Mouse (Mus musculus): ENCODE measurements around the gene Methig1. TPM values are rescaled to one million over a fixed set of nuclear protein-coding genes. Genes with fewer than 3 reads are reported as not detected.
"Not testable (repeated sequence)": the region's sequence is repeated elsewhere in the genome, so short reads cannot be mapped to it uniquely, and the experiment has no call there.

Gene Methig1
- polyA plus RNA-seq, 1 experiment: not detected

DNA sequence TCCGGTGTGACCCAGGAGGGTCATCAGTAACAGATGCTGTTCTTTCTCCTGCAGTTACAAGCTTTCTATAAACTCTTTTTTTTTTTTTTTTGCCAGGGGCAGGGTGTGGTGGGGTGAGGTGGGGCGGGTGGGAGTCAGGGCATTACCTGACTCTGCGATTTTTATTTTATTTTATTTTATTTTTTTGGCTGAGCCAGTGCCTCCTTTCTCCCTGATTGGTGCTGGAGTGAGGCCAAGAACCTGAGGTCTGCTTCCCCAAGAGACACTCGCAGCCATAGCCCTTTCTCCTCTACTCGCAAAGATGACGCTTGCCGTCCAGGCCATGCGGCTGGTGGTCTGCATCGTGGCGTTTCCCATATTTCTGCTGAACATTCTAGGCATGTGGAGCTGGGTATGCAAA is 18.3 kb upstream of the Methig1 start, which contains the start of gene Mettl7a3:
TSS of gene Mettl7a3 (plus strand) at position 301 of the 400 bp plus-strand sequence.
- DNase-seq (ENCODE audit: low read depth, low spot score): no peak
- 53% methylated on average over 10 of the region's 10 CpGs for WGBS

DNA sequence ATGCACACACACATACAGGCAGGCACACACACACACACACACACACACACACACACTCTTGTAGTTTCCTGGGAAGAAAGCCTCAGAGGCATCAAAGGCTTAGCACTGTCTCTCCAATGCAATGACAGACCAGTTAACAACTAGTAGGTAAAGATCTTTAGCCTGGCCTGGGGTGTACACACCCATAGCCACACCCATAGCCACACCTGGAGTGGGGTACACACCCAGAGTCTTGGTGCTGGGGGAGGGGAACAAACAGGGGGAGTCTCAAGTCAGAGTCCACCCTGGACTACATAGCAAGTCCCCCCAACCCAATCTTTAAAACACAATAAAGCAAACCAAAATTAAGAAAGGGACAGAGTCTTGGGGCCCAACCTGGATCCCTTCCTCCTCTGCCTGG is 15.6 kb upstream of the Methig1 start:
- DNase-seq (ENCODE audit: low read depth, low spot score): not testable (repeated sequence)

DNA sequence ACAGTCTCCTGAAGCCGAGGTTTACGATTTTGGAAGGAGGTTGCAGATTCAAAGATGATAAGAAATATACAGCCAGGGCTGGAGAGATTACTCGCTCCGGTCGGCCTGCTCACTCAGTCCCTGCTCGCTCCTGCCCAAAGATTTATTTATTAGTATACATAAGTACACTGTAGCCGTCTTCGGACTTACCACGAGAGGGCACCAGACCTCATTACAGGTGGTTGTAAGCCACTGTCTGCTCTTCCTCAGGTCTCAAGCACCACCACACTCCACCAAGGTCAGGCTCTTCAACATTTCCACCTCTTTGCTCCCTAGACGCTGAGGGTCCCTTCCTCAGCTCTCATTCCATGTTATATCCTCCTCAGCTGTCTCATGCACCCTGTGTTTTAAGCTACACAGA is 15.1 kb upstream of the Methig1 start:
- DNase-seq (ENCODE audit: low read depth, low spot score): not testable (repeated sequence)
- 3% methylated on average over 10 of the region's 10 CpGs for WGBS

DNA sequence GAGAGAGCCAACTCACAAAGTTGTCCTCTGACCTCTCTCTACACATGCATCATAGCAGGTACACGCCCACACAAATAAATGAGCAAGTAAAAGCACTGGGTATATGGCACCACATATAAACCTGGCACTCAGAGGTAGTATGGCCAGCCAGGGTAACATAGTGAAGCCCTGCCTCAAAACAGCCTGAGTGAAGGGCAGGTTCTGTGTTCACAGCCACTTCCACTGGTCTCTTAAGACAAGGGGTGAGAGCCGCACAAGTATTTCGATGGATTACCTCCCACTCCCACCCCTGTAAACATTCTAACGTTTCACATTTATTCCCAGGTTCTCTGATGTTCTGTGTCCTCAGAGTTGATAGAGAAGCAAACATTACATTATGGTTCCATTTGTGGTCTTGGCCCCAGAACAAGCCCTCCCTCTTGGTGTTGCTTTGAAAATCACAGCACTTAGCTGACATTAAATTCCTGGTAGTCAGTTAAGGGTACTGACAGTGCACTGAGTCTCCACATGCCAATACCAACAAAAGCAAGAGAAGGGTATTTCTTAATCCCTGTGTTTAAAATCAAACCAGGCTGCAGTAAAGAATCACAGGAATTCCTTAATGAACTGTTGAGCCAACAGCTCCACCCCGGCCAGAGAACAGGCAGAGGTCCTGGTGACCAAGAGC is 11.5 kb upstream of the Methig1 start:
- WGBS: 37% methylated on average over 5 of the region's 5 CpGs
- not testable (repeated sequence) for DNase-seq (ENCODE audit: low read depth, low spot score)

DNA sequence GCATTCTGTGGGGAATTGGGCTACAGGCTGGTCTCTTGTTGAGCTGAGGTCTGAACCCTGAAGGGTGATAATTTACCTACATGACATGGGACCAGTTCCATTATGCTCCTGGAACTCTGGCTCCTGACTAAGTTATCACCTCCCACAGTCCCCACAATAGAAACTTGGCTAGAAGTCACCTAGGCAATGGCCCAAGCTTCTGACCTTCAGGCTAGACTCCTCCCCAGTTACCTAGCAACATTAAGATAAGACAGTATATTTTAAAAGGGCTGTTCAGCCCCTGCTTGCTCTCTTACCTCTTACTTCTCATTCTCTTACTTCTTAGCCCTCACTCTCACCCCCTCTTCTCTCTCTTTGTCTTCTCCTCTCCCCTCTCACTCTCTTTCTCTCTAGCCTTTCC is 7.5 kb upstream of the Methig1 start:
- DNase-seq (ENCODE audit: low read depth, low spot score): no peak

DNA sequence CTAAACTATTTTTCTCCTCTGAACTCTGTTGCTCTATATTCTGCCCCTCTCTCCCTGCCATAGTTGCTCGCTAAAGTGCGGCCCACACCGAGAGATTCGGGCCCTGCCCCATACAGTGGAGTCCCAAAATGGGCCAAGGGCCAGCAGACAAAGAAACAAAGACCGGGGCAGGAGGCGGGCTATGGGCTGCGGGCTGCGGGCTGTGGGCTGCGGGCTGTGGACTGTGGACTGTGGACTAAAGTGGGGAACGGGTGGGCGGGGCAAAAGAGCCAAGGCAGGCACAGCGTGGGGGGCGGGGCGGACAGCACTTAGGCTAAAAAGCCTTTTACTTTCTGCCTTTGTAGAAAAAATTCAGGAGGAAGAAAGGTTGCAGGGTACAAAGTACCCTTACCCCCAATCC is 6.2 kb upstream of the Methig1 start:
- no peak for DNase-seq (ENCODE audit: low read depth, low spot score)
- 51% methylated on average over 14 of the region's 14 CpGs for WGBS

DNA sequence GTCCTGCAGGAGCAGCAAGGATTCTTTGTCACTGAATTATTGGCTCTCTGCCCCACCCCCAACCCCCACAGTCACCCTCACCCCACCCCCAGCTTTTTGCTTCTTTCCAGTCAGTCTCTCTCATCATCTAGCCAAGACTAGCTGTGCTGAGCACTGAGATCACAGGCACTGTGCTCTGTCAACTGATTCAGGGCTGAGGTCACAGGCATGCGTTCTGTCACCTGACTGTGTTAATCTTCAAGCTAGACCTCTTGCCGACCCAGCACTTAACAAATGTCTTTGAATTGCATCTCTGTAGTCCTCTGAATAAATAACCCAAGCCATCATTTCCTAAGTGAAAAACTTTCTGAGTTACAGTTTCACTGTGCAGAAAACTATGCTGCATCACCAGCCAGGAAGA is 3.5 kb upstream of the Methig1 start:
- DNase-seq (ENCODE audit: low read depth, low spot score): no peak
- 27% methylated on average over 2 of the region's 2 CpGs for WGBS

DNA sequence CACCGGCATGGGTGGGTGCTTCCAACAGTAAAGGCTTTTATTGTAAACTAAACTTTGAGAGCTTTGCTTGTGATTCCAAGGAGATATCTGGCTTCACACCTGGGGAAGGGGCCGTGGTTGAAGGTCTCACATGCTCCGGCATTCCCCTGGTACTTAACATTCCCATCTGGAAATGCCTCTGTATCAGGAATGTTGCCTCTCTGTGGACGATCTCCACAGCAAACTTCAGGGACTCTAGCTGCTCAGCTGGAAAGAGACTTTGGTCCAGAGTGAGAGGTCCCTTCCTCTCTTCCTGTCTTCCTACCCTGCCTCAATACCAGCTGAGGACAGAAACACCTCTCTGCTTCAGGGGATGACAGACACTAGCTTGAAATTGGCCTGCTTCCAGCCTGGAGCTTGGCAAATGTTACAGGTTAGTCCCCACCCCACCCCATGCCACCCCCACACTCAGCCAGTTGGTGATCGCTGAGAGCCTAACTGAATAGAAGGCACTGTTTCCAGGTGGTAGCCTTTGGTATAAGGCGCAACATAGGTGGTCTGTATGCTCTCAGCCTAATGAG is 1.4 kb upstream of the Methig1 start:
- WGBS: 54% methylated on average over 6 of the region's 6 CpGs

DNA sequence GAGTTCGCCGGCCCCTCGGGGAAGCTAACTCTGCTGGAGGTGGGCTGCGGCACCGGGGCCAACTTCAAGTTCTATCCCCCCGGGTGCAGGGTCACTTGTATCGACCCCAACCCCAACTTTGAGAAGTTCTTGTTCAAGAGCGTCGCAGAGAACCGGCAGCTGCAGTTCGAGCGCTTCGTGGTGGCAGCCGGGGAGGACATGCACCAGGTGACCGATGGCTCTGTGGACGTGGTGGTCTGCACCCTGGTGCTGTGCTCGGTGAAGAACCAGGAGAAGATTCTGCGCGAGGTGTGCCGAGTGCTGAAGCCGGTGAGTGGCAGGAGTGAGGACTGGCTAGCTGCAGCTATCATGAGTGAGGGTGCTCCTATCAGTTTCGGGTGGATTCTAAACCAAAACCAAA is 450 bp downstream of the Methig1 start:
- WGBS: 94% methylated on average over 22 of the region's 22 CpGs

More for the DNA sequence above, 1.4 kb upstream of the Methig1 start:
- DNase-seq (ENCODE audit: low read depth, low spot score): no peak

DNA sequence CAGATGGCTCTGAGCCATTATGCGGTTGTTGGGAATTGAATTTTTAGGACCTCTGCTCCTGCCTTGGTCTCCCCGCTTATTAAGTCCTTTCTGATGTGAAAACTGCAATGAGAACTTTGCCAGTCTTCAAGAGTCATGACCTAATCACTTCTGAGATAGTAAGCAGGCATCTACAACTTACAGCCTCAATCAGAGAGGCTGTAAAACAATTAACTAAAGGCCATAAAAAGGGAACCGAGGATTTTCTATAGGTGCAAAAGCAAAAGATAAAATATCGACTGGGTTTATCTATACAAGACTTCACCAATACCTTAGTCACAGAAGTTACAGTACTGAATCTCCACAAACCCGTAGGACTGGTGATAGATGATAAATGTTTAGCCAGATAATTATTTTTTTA is 2.9 kb downstream of the Methig1 start:
- DNase-seq (ENCODE audit: low read depth, low spot score): no peak
- WGBS: 27% methylated on average over 5 of the region's 5 CpGs

More for the DNA sequence above, 450 bp downstream of the Methig1 start:
- not testable (repeated sequence) for DNase-seq (ENCODE audit: low read depth, low spot score)

DNA sequence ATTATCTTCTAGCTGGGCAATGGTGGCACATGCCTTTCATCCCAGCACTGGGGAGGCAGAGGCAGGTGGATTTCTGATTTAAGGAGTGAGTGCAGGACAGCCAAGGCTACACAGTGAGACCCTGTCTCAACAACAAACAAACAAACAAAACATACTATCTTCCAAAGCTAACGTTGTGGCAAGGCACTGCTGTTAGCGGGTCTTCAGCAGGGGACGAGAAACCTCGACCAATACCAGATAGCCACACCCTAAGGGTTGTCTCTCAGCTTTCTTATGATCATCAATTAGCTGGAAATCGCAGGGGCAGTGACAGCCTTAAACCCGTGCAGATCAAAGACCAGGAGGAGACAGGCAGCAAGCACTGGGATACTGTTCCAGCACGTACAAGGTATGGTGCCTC is 11.3 kb downstream of the Methig1 start, which contains the start of gene Higd1c:
TSS of gene Higd1c (plus strand) at position 301 of the 400 bp plus-strand sequence.
- 85% methylated on average over 7 of the region's 7 CpGs for WGBS
- DNase-seq (ENCODE audit: low read depth, low spot score): no peak

DNA sequence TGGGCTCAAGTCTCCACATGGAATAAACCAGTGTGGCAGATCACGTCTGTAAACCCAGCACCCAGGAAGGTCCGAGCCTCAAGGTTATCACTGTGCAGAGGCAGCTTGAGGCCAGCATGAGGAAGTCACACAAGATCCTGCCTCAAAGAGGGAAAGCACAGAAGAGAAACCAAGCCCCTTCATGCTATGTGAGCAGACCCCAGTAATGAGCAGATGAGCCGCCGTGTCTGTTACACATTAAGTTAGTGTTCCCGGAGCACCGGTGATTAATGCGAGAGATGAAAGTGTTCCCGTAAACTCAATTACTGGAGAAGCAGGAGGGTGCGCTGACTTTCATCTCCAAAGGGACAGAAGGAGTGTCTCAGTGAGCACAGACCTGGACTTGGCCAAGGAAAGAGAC is 13.0 kb downstream of the Methig1 start:
- 60% methylated on average over 9 of the region's 9 CpGs for WGBS

DNA sequence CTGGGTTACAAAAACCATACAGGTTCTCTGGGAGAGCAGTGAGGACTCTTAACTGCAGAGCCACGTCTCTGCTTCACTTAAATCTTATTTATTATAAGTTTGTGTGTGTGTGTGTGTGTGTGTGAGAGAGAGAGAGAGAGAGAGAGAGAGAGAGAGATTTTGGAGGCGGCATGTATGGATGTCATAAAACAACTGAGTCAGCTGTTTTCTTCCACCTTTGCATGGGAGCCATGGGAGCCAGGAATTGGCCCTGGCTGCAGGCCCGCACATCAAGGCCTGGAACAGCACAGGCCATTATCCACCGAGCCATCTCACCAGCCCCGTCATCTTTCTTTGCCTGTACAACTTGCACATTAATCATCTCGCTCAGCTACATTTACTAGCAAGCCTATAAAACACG is 14.2 kb downstream of the Methig1 start:
- no peak for DNase-seq (ENCODE audit: low read depth, low spot score)
- 42% methylated on average over 7 of the region's 7 CpGs for whole genome bisulfite sequencing

More for the DNA sequence above, 13.0 kb downstream of the Methig1 start:
- not testable (repeated sequence) for DNase-seq (ENCODE audit: low read depth, low spot score)

DNA sequence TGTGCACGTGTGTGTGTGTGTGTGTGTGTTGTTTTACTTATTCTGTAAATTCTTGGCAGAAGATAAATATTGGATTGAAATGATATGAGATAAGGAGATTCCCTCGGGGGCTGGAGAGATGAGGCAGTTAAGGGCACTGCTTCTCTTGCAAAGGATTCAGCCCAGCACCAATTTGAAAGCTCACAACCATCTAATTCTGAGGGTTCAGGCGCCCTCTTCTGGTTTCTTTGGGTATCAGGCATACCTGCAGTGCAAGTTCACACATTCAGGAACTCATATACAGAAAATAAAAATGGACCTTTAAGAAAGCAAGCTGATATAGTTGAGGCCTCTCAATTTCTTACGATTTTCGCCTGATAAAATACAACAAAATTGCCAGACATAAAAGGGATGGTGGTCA is 22.1 kb downstream of the Methig1 start:
- DNase-seq (ENCODE audit: low read depth, low spot score): no peak
- WGBS: 44% methylated on average over 5 of the region's 5 CpGs

DNA sequence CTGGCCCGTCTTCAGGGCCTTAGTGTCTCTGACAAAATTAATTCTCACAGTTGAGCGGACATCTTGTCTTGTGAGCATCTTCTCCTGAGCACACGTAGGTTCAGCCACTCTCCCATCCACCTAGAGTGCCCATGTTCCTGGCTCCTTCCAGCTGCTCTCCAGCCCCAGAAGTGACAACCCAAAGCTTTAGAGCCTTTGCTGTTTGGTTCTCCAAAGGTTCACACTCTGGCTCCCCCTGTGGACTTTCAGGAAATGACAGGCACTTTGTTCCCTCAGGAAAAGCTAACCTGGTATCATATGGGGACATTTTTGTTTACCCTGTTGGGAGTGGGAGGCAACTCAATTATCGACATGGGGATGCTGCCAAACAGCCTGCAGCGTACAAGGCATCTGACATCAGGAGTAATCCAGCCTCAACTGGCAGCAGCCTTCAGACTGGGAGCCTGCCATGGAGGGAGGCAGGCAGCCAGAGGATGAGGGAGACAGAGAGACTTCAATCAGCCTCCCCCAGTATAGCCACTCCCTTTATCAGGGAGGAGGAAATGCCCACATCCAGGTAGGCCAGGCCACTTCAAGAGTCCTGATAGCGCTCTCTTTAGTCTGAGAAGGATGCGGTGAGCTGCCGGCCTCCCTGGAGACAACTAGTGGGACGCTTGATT is 25.0 kb downstream of the Methig1 start:
- 33% methylated on average over 4 of the region's 9 CpGs for WGBS
- not testable (repeated sequence) for DNase-seq (ENCODE audit: low read depth, low spot score)

DNA sequence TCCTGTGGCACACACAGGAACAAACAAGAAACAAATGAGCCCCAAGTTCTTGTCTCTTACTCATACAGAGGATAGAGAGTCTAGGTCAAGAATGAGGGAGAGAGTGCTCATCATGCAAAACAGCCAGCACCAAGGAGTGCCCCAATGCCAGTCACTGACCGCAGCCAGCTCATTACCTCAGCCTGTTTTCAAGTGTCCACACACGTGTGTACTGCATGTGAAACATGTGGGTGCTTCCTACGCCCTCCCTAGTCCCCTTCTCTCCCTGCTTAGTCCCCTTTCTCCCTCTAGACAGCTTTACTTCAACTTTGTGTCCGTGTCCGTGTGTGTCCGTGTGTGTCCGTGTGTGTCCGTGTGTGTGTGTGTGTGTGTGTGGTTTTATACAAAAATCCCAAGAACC is 26.7 kb downstream of the Methig1 start:
- no peak for DNase-seq (ENCODE audit: low read depth, low spot score)
- 32% methylated on average over 8 of the region's 8 CpGs for WGBS

DNA sequence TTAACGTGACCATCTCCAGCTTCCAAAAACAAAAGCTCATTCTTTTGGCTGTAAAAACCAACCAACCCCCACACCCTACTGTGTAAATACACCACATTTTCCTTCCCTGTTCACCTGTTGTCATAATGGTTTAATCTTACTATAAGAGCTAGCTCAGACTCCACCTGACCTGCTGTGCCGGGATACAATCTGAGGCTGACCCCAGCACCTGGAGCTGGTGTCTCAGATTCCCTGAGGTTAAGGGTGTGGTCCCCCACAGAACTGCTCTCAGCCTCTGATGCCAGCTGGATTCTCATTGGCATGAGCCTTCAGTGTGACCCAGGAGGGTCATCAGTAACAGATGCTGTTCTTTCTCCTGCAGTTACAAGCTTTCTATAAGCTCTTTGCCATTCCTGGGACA is 27.2 kb downstream of the Methig1 start:
- WGBS: 19% methylated on average over 2 of the region's 2 CpGs
- DNase-seq (ENCODE audit: low read depth, low spot score): no peak

DNA sequence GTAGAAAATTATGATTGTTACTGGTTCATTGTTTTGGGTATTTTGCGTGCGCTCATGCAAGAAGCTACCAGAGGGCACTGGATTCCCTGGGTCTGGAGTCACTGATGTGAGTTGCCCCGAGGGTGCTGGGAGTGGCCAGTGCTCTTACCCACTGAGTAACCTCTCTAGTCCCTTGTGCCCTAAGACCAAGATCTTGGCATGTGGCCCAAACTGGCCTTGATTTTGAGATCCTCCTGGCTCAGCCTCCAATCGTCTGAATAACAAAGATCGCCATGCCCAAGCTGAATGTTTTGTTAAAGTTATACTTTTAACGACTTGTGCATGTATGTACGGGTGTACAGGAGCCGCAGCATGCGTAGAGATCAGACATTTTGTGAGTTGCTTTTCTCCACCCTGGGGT is 32.8 kb downstream of the Methig1 start:
- no peak for DNase-seq (ENCODE audit: low read depth, low spot score)
- WGBS: 91% methylated on average over 9 of the region's 9 CpGs

DNA sequence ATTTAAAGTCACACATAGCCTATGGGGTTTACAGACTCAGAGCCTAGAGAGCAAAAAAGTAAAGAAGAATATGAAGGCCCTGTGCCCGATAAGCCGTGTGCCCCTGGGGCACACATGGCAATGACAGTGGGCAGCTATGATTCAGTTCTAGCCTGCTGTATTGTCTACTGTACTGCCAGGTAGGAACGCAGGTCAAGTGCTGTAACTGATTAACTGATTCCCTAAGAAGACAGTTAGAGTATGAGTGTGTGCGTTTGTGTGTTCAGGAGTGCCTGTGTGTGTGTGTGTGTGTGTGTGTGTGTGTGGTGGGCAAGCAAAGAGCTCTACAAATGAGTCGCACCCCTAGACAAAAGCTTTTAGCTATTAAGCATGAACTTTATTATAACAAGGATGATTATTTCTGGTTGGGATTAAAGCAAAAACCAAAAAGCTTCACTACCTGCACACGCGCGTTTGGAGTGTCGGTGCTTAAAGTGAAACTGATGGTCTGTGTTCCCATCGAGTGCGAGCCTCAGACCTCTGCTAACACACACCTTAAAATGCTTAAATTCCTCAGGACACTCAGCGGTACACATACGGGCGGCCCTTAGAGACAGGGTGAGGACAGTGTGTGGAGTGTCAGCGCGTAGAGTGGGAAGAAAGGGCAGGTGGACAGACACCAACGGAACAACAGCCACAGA is 34.7 kb downstream of the Methig1 start:
- 42% methylated on average over 17 of the region's 17 CpGs for WGBS
- no peak for DNase-seq (ENCODE audit: low read depth, low spot score)

DNA sequence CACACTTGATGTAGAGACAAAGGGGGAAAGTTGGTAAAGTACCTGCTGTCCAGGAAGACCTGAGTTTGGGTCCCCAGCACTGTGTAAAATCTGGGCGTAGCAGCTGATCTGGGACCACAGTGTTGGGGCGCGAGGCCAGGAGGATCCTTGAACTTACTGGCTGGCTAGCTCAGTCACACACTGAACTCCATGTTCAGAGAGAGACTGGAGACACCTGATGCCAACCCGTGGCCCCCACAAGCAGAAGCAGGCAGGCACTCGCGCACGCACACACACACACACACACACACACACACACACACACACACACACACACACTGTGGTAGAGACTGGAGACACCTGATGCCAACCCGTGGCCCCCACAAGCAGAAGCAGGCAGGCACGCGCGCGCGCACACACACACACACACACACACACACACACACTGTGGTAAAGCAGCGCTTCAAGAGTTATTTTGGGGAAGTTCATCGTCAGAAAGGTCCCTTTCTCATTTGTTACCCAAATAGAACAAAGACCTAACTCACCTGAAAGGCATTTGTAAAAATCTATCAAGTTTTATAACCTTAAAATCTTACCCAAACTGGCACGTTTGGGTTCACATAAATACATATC is 35.4 kb downstream of the Methig1 start:
- DNase-seq (ENCODE audit: low read depth, low spot score): no peak
- WGBS: 66% methylated on average over 16 of the region's 16 CpGs

Data from large intestine, adult 2 months (tissue).